Mouse (Mus musculus): ENCODE data around the gene Angptl8.

- TF ChIP-seq CTCF (IDR thresholded peaks at IDR 0.05; ENCODE audit: extremely low read depth, insufficient read depth, low read length) (no peak), POLR2A (IDR thresholded peaks at IDR 0.05; ENCODE audit: extremely low read depth, insufficient read depth, low read length) (no peak)
Measured at GRCm38 (mm10) chr9:21794344-21794834, 40.9 kb upstream of the Angptl8 start.

Measured in cortical plate, adult 2 months (tissue).